Comparison of ENCODE assay signal across 22 mouse cellular contexts in the genomic region with DNA sequence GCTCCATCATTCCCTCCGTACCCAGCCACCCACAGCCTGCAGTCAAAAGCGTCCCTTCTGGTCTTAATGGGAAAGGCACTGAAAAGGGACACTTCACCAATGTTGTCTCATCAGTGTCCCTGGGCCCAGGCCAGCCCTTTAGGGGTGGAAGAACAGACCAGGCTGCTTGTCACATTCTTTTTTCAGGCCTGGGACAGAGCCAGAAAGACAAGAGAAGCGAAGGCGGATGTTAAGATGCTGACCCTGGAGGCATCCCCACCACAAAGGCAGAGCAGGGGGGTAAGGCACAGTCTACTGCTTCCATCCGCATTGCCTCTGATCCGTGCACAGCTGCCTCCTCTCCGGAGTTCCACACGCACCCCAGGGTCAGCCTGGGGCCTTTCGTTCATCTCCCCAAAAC. TPM values are rescaled to one million over a fixed set of nuclear protein-coding genes. Genes with fewer than 3 reads are reported as not detected.
DNase-seq lines count a peak whose midpoint lies in the region; ATAC-seq and TF ChIP-seq lines count a peak whose summit lies in the region.
"Had no signal": no experiment of that assay in that cellular context is flagged by ENCODE, and none has a peak within 500 bp of the region (broad histone marks: within the 10 kb centered on the region; RNA-seq: fewer than 3 reads in every experiment).

No protein-coding gene starts in this region.

- no peaks in the 10 kb centered on the region for H3K9me3 ChIP-seq in intestine, embryonic 14.5 days (ENCODE audit: control insufficient read depth, low read length)
- no peaks in the 10 kb centered on the region for H3K9me3 ChIP-seq in intestine, embryonic 16.5 days (ENCODE audit: control insufficient read depth, low read length)
- H3K9me3 ChIP-seq in lung, embryonic 14.5 days (ENCODE audit: low read depth, low read length) = no peaks in the 10 kb centered on the region
- no peaks in the 10 kb centered on the region for H3K9me3 ChIP-seq in neural tube, embryonic 13.5 days
- H3K9me3 ChIP-seq: embryonic facial prominence, embryonic 15.5 days; G1E; limb, embryonic 12.5 days; liver, embryonic 12.5 days; midbrain, embryonic 15.5 days had no signal

- no peak overlapping the region for H3K4me3 ChIP-seq in intestine, embryonic 14.5 days (ENCODE audit: low read depth, low read length)
- no peak overlapping the region for H3K4me3 ChIP-seq in intestine, embryonic 16.5 days (ENCODE audit: low read length)
- no peak overlapping the region for H3K4me3 ChIP-seq in lung, embryonic 14.5 days (ENCODE audit: low read depth, low read length)
- H3K4me3 ChIP-seq in neural tube, embryonic 13.5 days = no peak overlapping the region
- H3K4me3 ChIP-seq: embryonic facial prominence, embryonic 15.5 days; left cerebral cortex, adult 2 months; limb, embryonic 12.5 days; liver, embryonic 12.5 days; midbrain, embryonic 15.5 days had no signal

- H3K36me3 ChIP-seq in intestine, embryonic 14.5 days (ENCODE audit: control insufficient read depth, insufficient read depth, low read length) = no peaks in the 10 kb centered on the region
- H3K36me3 ChIP-seq in intestine, embryonic 16.5 days (ENCODE audit: control insufficient read depth, insufficient read depth, low read length) = no peaks in the 10 kb centered on the region
- no peaks in the 10 kb centered on the region for H3K36me3 ChIP-seq in lung, embryonic 14.5 days (ENCODE audit: insufficient read depth)
- no peaks in the 10 kb centered on the region for H3K36me3 ChIP-seq in neural tube, embryonic 13.5 days
- H3K36me3 ChIP-seq: embryonic facial prominence, embryonic 15.5 days; limb, embryonic 12.5 days; liver, embryonic 12.5 days; midbrain, embryonic 15.5 days had no signal

- no peak for TF ChIP-seq CTCF in lung, embryonic 14.5 days (IDR thresholded peaks at IDR 0.05; ENCODE audit: low read depth)

- H3K9ac ChIP-seq in intestine, embryonic 14.5 days (ENCODE audit: low read length) = no peak overlapping the region
- no peak overlapping the region for H3K9ac ChIP-seq in intestine, embryonic 16.5 days (ENCODE audit: low read depth, low read length)
- no peak overlapping the region for H3K9ac ChIP-seq in lung, embryonic 14.5 days
- no peak overlapping the region for H3K9ac ChIP-seq in neural tube, embryonic 13.5 days
- H3K9ac ChIP-seq: embryonic facial prominence, embryonic 15.5 days; limb, embryonic 12.5 days; liver, embryonic 12.5 days; midbrain, embryonic 15.5 days had no signal

- H3K4me1 ChIP-seq in intestine, embryonic 14.5 days (replicated peaks; ENCODE audit: control insufficient read depth, insufficient read depth, low read length) = no peaks in the 10 kb centered on the region
- H3K4me1 ChIP-seq in intestine, embryonic 16.5 days (ENCODE audit: control insufficient read depth, insufficient read depth, low read length) = no peaks in the 10 kb centered on the region
- H3K4me1 ChIP-seq in lung, embryonic 14.5 days (ENCODE audit: insufficient read depth) = 0 out of 2 replicates have a peak, but pooled peaks cover 4% of the 10 kb centered on the region
- peaks cover 6% of the 10 kb centered on the region; the same call in 1 of the 2 replicates for H3K4me1 ChIP-seq in neural tube, embryonic 13.5 days (replicated peaks)
- H3K4me1 ChIP-seq: embryonic facial prominence, embryonic 15.5 days; midbrain, embryonic 15.5 days had no signal

- no peak for ATAC-seq in intestine, embryonic 14.5 days (replicated peaks; ENCODE audit: low FRiP score, low TSS enrichment, low read depth)
- no peak for ATAC-seq in intestine, embryonic 16.5 days
- no peak for ATAC-seq in lung, embryonic 14.5 days (ENCODE audit: insufficient read depth)
- peak; percentile 32 for ATAC-seq in neural tube, embryonic 13.5 days (ENCODE audit: low read depth)
- ATAC-seq: activated CD4-positive, CD25-positive, alpha-beta regulatory T cell, adult 4 months; CD4-positive, CD25-positive, alpha-beta regulatory T cell, adult 4 months; liver, embryonic 12.5 days; midbrain, embryonic 15.5 days had no signal

- H3K27me3 ChIP-seq in intestine, embryonic 14.5 days (replicated peaks; ENCODE audit: control insufficient read depth, insufficient read depth, low read length) = no peaks in the 10 kb centered on the region
- H3K27me3 ChIP-seq in intestine, embryonic 16.5 days (replicated peaks; ENCODE audit: control insufficient read depth, insufficient read depth, low read length) = no peaks in the 10 kb centered on the region
- H3K27me3 ChIP-seq in lung, embryonic 14.5 days (ENCODE audit: insufficient read depth, low read length) = no peaks in the 10 kb centered on the region
- H3K27me3 ChIP-seq in neural tube, embryonic 13.5 days = no peaks in the 10 kb centered on the region
- H3K27me3 ChIP-seq: embryonic facial prominence, embryonic 15.5 days; midbrain, embryonic 15.5 days had no signal

- H3K27ac ChIP-seq in intestine, embryonic 14.5 days (ENCODE audit: low read depth) = no peak overlapping the region
- H3K27ac ChIP-seq in intestine, embryonic 16.5 days (ENCODE audit: low read length) = no peak overlapping the region
- no peak overlapping the region for H3K27ac ChIP-seq in lung, embryonic 14.5 days (ENCODE audit: low read depth)
- no peak overlapping the region for H3K27ac ChIP-seq in neural tube, embryonic 13.5 days (replicated peaks)
- H3K27ac ChIP-seq: embryonic facial prominence, embryonic 15.5 days; left cerebral cortex, adult 2 months; limb, embryonic 12.5 days; liver, embryonic 12.5 days; midbrain, embryonic 15.5 days had no signal

- DNase-seq in cerebellum, postnatal 14 days = peak; percentile 25 to 38
- DNase-seq in cerebellum, postnatal 36 days = no peak
- DNase-seq in intestine, embryonic 14.5 days (ENCODE audit: low spot score) = peak; percentile 49
- DNase-seq in lung, embryonic 14.5 days = peak; percentile 68
- no peak for DNase-seq in lung, postnatal 4 days
- DNase-seq in neural tube, embryonic 10.5 days (ENCODE audit: extremely low spot score, low spot score) = no peak
- DNase-seq: adrenal gland, postnatal 14 days; heart, postnatal 4 days; layer of hippocampus, adult 9-11 months; right cerebral cortex, postnatal 4 days had no signal

- WGBS in intestine, embryonic 14.5 days = 84% methylated on average over 9 of the region's 9 CpGs
- 85% methylated on average over 9 of the region's 9 CpGs for WGBS in intestine, embryonic 16.5 days
- WGBS in lung, embryonic 14.5 days = 66% methylated on average over 9 of the region's 9 CpGs
- WGBS in neural tube, embryonic 13.5 days = 78% methylated on average over 9 of the region's 9 CpGs

- no peak overlapping the region for H3K4me2 ChIP-seq in intestine, embryonic 14.5 days (ENCODE audit: low read length)
- H3K4me2 ChIP-seq in intestine, embryonic 16.5 days (ENCODE audit: low read depth, low read length) = no peak overlapping the region
- H3K4me2 ChIP-seq in lung, embryonic 14.5 days = no peak overlapping the region
- H3K4me2 ChIP-seq in neural tube, embryonic 13.5 days = no peak overlapping the region
- H3K4me2 ChIP-seq: embryonic facial prominence, embryonic 15.5 days; limb, embryonic 12.5 days; liver, embryonic 12.5 days; midbrain, embryonic 15.5 days had no signal

RNA-seq across cellular contexts. Expression of a gene that starts 10.0 kb away (rescaled TPM):
- not detected in 2 replicates for polyA plus RNA-seq in intestine, embryonic 14.5 days (2014; fragmentation: Nextera tagmentation; extraction: Ambion mirVana)
- 0.02 and 0.11 TPM in 2 replicates for polyA plus RNA-seq in intestine, embryonic 16.5 days (2015; fragmentation: Nextera tagmentation; extraction: Ambion mirVana)
- polyA plus RNA-seq in lung, embryonic 14.5 days (2014; fragmentation: Nextera tagmentation; extraction: Ambion mirVana) = 0.04 TPM in 1 of 2 replicates, not detected in the other
- not detected in 2 replicates for polyA plus RNA-seq in neural tube, embryonic 13.5 days (2015; fragmentation: Nextera tagmentation; extraction: Ambion mirVana)
- polyA plus RNA-seq: brain, embryonic 14.5 days; heart, embryonic 14.5 days; midbrain, embryonic 15.5 days had no signal

RNA-seq across cellular contexts. Expression of a gene that starts 15.1 kb away (rescaled TPM):
- 58.0 and 60.7 TPM in 2 replicates for polyA plus RNA-seq in intestine, embryonic 14.5 days (2014; fragmentation: Nextera tagmentation; extraction: Ambion mirVana)
- 40.7 and 45.6 TPM in 2 replicates for polyA plus RNA-seq in intestine, embryonic 16.5 days (2015; fragmentation: Nextera tagmentation; extraction: Ambion mirVana)
- polyA plus RNA-seq in lung, embryonic 14.5 days (2014; fragmentation: Nextera tagmentation; extraction: Ambion mirVana) = 62.8 and 71.4 TPM in 2 replicates
- polyA plus RNA-seq in neural tube, embryonic 13.5 days (2015; fragmentation: Nextera tagmentation; extraction: Ambion mirVana) = 45.7 and 46.8 TPM in 2 replicates

RNA-seq across cellular contexts. Expression of a gene that starts 32.0 kb away (rescaled TPM):
- 45.6 and 57.9 TPM in 2 replicates for polyA plus RNA-seq in intestine, embryonic 14.5 days (2014; fragmentation: Nextera tagmentation; extraction: Ambion mirVana)
- 50.3 and 51.5 TPM in 2 replicates for polyA plus RNA-seq in intestine, embryonic 16.5 days (2015; fragmentation: Nextera tagmentation; extraction: Ambion mirVana)
- polyA plus RNA-seq in lung, embryonic 14.5 days (2014; fragmentation: Nextera tagmentation; extraction: Ambion mirVana) = 52.8 and 63.9 TPM in 2 replicates
- 28.9 and 30.4 TPM in 2 replicates for polyA plus RNA-seq in neural tube, embryonic 13.5 days (2015; fragmentation: Nextera tagmentation; extraction: Ambion mirVana)

RNA-seq across cellular contexts. Expression of a gene that starts 36.2 kb away (rescaled TPM):
- polyA plus RNA-seq in intestine, embryonic 14.5 days (2014; fragmentation: Nextera tagmentation; extraction: Ambion mirVana) = 36.2 and 39.3 TPM in 2 replicates
- 32.6 and 33.8 TPM in 2 replicates for polyA plus RNA-seq in intestine, embryonic 16.5 days (2015; fragmentation: Nextera tagmentation; extraction: Ambion mirVana)
- 39.6 and 42.2 TPM in 2 replicates for polyA plus RNA-seq in lung, embryonic 14.5 days (2014; fragmentation: Nextera tagmentation; extraction: Ambion mirVana)
- polyA plus RNA-seq in neural tube, embryonic 13.5 days (2015; fragmentation: Nextera tagmentation; extraction: Ambion mirVana) = 35.8 and 36.6 TPM in 2 replicates

Comparison
In these comparisons a context has a peak if more than half of its experiments do, and no peak if none do; other contexts are left out.
1. DNase-seq: peak in cerebellum, postnatal 14 days (2 of 2), intestine, embryonic 14.5 days (single experiment) and lung, embryonic 14.5 days (single experiment); none in cerebellum, postnatal 36 days (0 of 2), lung, postnatal 4 days (0 of 2) and neural tube, embryonic 10.5 days (single experiment).